12 mouse cellular contexts compared by ENCODE assay signal in genomic region chr5:28055450-28055849, GRCm38 (mm10). TPM values are rescaled to one million over a fixed set of nuclear protein-coding genes. Genes with fewer than 3 reads are reported as not detected.
DNase-seq lines count a peak whose midpoint lies in the region; ATAC-seq lines count a peak whose summit lies in the region.
"Had no signal": no experiment of that assay in that cellular context is flagged by ENCODE, and none has a peak within 500 bp of the region (broad histone marks: within the 10 kb centered on the region; RNA-seq: fewer than 3 reads in every experiment).

No protein-coding gene starts in this region.

- no peak for ATAC-seq in liver, embryonic 12.5 days
- ATAC-seq in intestine, embryonic 14.5 days (replicated peaks; ENCODE audit: low FRiP score, low TSS enrichment, low read depth), result peak; percentile 94
- peak; percentile 98 for ATAC-seq in stomach, embryonic 15.5 days (ENCODE audit: insufficient read depth, low FRiP score, low read depth)
- no peak for ATAC-seq in forebrain, embryonic 12.5 days (ENCODE audit: low FRiP score)

- WGBS in liver, embryonic 12.5 days (ENCODE audit: insufficient replicate concordance), result 44% methylated on average over 2 of the region's 2 CpGs
- 64% methylated on average over 2 of the region's 2 CpGs for WGBS in intestine, embryonic 14.5 days
- WGBS in stomach, embryonic 15.5 days, result 47% methylated on average over 2 of the region's 2 CpGs
- 60% methylated on average over 2 of the region's 2 CpGs for WGBS in forebrain, embryonic 12.5 days

- no peak overlapping the region for H3K4me3 ChIP-seq in liver, embryonic 12.5 days
- no peak overlapping the region for H3K4me3 ChIP-seq in intestine, embryonic 14.5 days (ENCODE audit: low read depth, low read length)
- H3K4me3 ChIP-seq in stomach, embryonic 15.5 days (replicated peaks), result no peak overlapping the region
- no peak overlapping the region for H3K4me3 ChIP-seq in forebrain, embryonic 12.5 days (replicated peaks)
- H3K4me3 ChIP-seq: embryonic facial prominence, embryonic 15.5 days; hindbrain, embryonic 10.5 days had no signal

- no peak overlapping the region for H3K27ac ChIP-seq in liver, embryonic 12.5 days
- H3K27ac ChIP-seq in intestine, embryonic 14.5 days (ENCODE audit: low read depth), result peak overlapping the region; percentile 12
- H3K27ac ChIP-seq in stomach, embryonic 15.5 days, result peak overlapping the region; percentile 80
- no peak overlapping the region for H3K27ac ChIP-seq in forebrain, embryonic 12.5 days
- H3K27ac ChIP-seq: embryonic facial prominence, embryonic 15.5 days; hindbrain, embryonic 10.5 days had no signal

- H3K9ac ChIP-seq in liver, embryonic 12.5 days, result no peak overlapping the region
- no peak overlapping the region for H3K9ac ChIP-seq in intestine, embryonic 14.5 days (ENCODE audit: low read length)
- H3K9ac ChIP-seq in stomach, embryonic 15.5 days, result no peak overlapping the region
- H3K9ac ChIP-seq in forebrain, embryonic 12.5 days, result no peak overlapping the region
- H3K9ac ChIP-seq: embryonic facial prominence, embryonic 15.5 days had no signal

- no peak overlapping the region for H3K4me2 ChIP-seq in liver, embryonic 12.5 days
- no peak overlapping the region for H3K4me2 ChIP-seq in intestine, embryonic 14.5 days (ENCODE audit: low read length)
- H3K4me2 ChIP-seq in stomach, embryonic 15.5 days, result no peak overlapping the region
- H3K4me2 ChIP-seq in forebrain, embryonic 12.5 days, result no peak overlapping the region
- H3K4me2 ChIP-seq: embryonic facial prominence, embryonic 15.5 days had no signal

- 0 out of 2 replicates have a peak, but pooled peaks cover 3% of the 10 kb centered on the region for H3K4me1 ChIP-seq in liver, embryonic 12.5 days
- H3K4me1 ChIP-seq in intestine, embryonic 14.5 days (replicated peaks; ENCODE audit: control insufficient read depth, insufficient read depth, low read length), result no peaks in the 10 kb centered on the region
- peaks cover 5% of the 10 kb centered on the region; the same call in 1 of the 2 replicates for H3K4me1 ChIP-seq in stomach, embryonic 15.5 days
- no peaks in the 10 kb centered on the region for H3K4me1 ChIP-seq in forebrain, embryonic 12.5 days
- H3K4me1 ChIP-seq: embryonic facial prominence, embryonic 15.5 days had no signal

- H3K27me3 ChIP-seq in liver, embryonic 12.5 days (replicated peaks), result no peaks in the 10 kb centered on the region; the same call in 1 of the 2 replicates
- no peaks in the 10 kb centered on the region for H3K27me3 ChIP-seq in intestine, embryonic 14.5 days (replicated peaks; ENCODE audit: control insufficient read depth, insufficient read depth, low read length)
- H3K27me3 ChIP-seq in stomach, embryonic 15.5 days (replicated peaks), result no peaks in the 10 kb centered on the region
- no peaks in the 10 kb centered on the region for H3K27me3 ChIP-seq in forebrain, embryonic 12.5 days
- H3K27me3 ChIP-seq: embryonic facial prominence, embryonic 15.5 days had no signal

- H3K36me3 ChIP-seq in liver, embryonic 12.5 days, result no peaks in the 10 kb centered on the region
- no peaks in the 10 kb centered on the region for H3K36me3 ChIP-seq in intestine, embryonic 14.5 days (ENCODE audit: control insufficient read depth, insufficient read depth, low read length)
- H3K36me3 ChIP-seq in stomach, embryonic 15.5 days, result no peaks in the 10 kb centered on the region
- no peaks in the 10 kb centered on the region for H3K36me3 ChIP-seq in forebrain, embryonic 12.5 days (replicated peaks)
- H3K36me3 ChIP-seq: embryonic facial prominence, embryonic 15.5 days; hindbrain, embryonic 10.5 days had no signal

- no peaks in the 10 kb centered on the region for H3K9me3 ChIP-seq in liver, embryonic 12.5 days (replicated peaks)
- H3K9me3 ChIP-seq in intestine, embryonic 14.5 days (ENCODE audit: control insufficient read depth, low read length), result no peaks in the 10 kb centered on the region
- H3K9me3 ChIP-seq in stomach, embryonic 15.5 days, result no peaks in the 10 kb centered on the region
- no peaks in the 10 kb centered on the region for H3K9me3 ChIP-seq in forebrain, embryonic 12.5 days
- H3K9me3 ChIP-seq: embryonic facial prominence, embryonic 15.5 days; hindbrain, embryonic 10.5 days had no signal

- DNase-seq in liver, result peak; percentile 11
- DNase-seq in intestine, embryonic 14.5 days (ENCODE audit: low spot score), result no peak
- DNase-seq in kidney, postnatal 14 days, result peak; percentile 38
- no peak for DNase-seq in right cerebral cortex, postnatal 25 days
- DNase-seq: cerebellum, postnatal 14 days; spleen, adult 18-20 months; thymus, postnatal 25 days had no signal

RNA-seq across cellular contexts. Expression of gene Insig1, which starts 15.7 kb away (rescaled TPM):
- 51.5 and 58.2 TPM in 2 replicates for polyA plus RNA-seq in liver, embryonic 12.5 days (2016; fragmentation: Nextera tagmentation; extraction: Ambion mirVana)
- polyA plus RNA-seq in intestine, embryonic 14.5 days (2014; fragmentation: Nextera tagmentation; extraction: Ambion mirVana), result 119 and 158 TPM in 2 replicates
- 117 and 136 TPM in 2 replicates for polyA plus RNA-seq in stomach, embryonic 15.5 days (2015; fragmentation: Nextera tagmentation; extraction: Ambion mirVana)
- 103 and 109 TPM in 2 replicates for polyA plus RNA-seq in forebrain, embryonic 12.5 days (2016; fragmentation: Nextera tagmentation; extraction: Ambion mirVana)

Comparison
In these comparisons a context has a peak if more than half of its experiments do, and no peak if none do; other contexts are left out.
1. DNase-seq: peak in liver (single experiment) and kidney, postnatal 14 days (single experiment); none in intestine, embryonic 14.5 days (single experiment) and right cerebral cortex, postnatal 25 days (single experiment).
2. ATAC-seq: peak in intestine, embryonic 14.5 days (single experiment) and stomach, embryonic 15.5 days (single experiment); none in liver, embryonic 12.5 days (single experiment) and forebrain, embryonic 12.5 days (single experiment).
3. H3K27ac ChIP-seq: peak in intestine, embryonic 14.5 days (single experiment) and stomach, embryonic 15.5 days (single experiment); none in liver, embryonic 12.5 days (single experiment) and forebrain, embryonic 12.5 days (single experiment).